Mouse (Mus musculus): Measurements from ENCODE around the gene Syce2.

- TF ChIP-seq GATA1 (IDR thresholded peaks at IDR 0.05; ENCODE audit: borderline replicate concordance, low read length) (no peak), FLI1 (IDR thresholded peaks at IDR 0.05; ENCODE audit: low read length) (no peak)
Measured at GRCm38 (mm10) chr8:84873016-84873415, 1.1 kb downstream of the Syce2 start.
